Comparison of ENCODE assay signal across 17 mouse cellular contexts in genomic region chr6:37297744-37298482, GRCm38 (mm10). TPM values are rescaled to one million over a fixed set of nuclear protein-coding genes. Genes with fewer than 3 reads are reported as not detected.
DNase-seq lines count a peak whose midpoint lies in the region; ATAC-seq and TF ChIP-seq lines count a peak whose summit lies in the region.
"Had no signal": no experiment of that assay in that cellular context is flagged by ENCODE, and none has a peak within 500 bp of the region (broad histone marks: within the 10 kb centered on the region; RNA-seq: fewer than 3 reads in every experiment).

No protein-coding gene starts in this region.

- no peak for ATAC-seq in forebrain, embryonic 16.5 days
- no peak for ATAC-seq in midbrain, postnatal 0 days (ENCODE audit: low FRiP score)
- no peak for ATAC-seq in heart, embryonic 12.5 days (ENCODE audit: insufficient number of reproducible peaks, low FRiP score)
- ATAC-seq in monocyte, adult 5-6 weeks (replicated peaks; ENCODE audit: insufficient number of reproducible peaks, low FRiP score, low TSS enrichment, poor library complexity, severe bottlenecking) = no peak

- H3K4me2 ChIP-seq in forebrain, embryonic 16.5 days (ENCODE audit: low read length) = peak overlapping the region; percentile 85
- H3K4me2 ChIP-seq in midbrain, postnatal 0 days (ENCODE audit: low read depth, low read length, poor library complexity, severe bottlenecking) = peak overlapping the region; percentile 83
- no peak overlapping the region for H3K4me2 ChIP-seq in heart, embryonic 12.5 days
- H3K4me2 ChIP-seq: liver, embryonic 13.5 days had no signal

- WGBS in forebrain, embryonic 16.5 days = 40% methylated on average over 8 of the region's 8 CpGs
- WGBS in midbrain, postnatal 0 days = 30% methylated on average over 8 of the region's 8 CpGs
- WGBS in heart, embryonic 12.5 days = 39% methylated on average over 8 of the region's 8 CpGs

- no peaks in the 10 kb centered on the region for H3K36me3 ChIP-seq in forebrain, embryonic 16.5 days (ENCODE audit: control insufficient read depth, insufficient read depth)
- no peaks in the 10 kb centered on the region for H3K36me3 ChIP-seq in midbrain, postnatal 0 days (ENCODE audit: insufficient read depth, low read length)
- H3K36me3 ChIP-seq in heart, embryonic 12.5 days = no peaks in the 10 kb centered on the region
- H3K36me3 ChIP-seq: embryonic facial prominence, embryonic 15.5 days; G1E; liver, embryonic 13.5 days had no signal

- no peak overlapping the region for H3K27ac ChIP-seq in forebrain, embryonic 16.5 days (ENCODE audit: low read length)
- H3K27ac ChIP-seq in midbrain, postnatal 0 days (ENCODE audit: low read depth, low read length) = no peak overlapping the region
- H3K27ac ChIP-seq in heart, embryonic 12.5 days (ENCODE audit: poor library complexity, severe bottlenecking) = no peak overlapping the region
- H3K27ac ChIP-seq: embryonic facial prominence, embryonic 15.5 days; liver, embryonic 13.5 days; macrophage had no signal

- no peak for TF ChIP-seq CTCF in midbrain, postnatal 0 days (IDR thresholded peaks at IDR 0.05)

- peak; percentile 16 for DNase-seq in cerebellum, adult 11-12 months
- DNase-seq in cerebellum, postnatal 4 days (ENCODE audit: low spot score in 2 of 2) = no peak
- peak; percentile 51 to 56 for DNase-seq in left cerebral cortex, adult 18-20 months (ENCODE audit: low spot score in 2 of 2)
- no peak for DNase-seq in left cerebral cortex, adult 9 months (ENCODE audit: low spot score in 2 of 2)
- peak; percentile 51 for DNase-seq in midbrain, postnatal 0 days (ENCODE audit: low spot score)
- DNase-seq: gastrocnemius, postnatal 10 days; heart, postnatal 14 days; kidney, postnatal 10 days; liver, embryonic 13.5 days; thymus, postnatal 4 days had no signal

- H3K27me3 ChIP-seq in forebrain, embryonic 16.5 days (replicated peaks; ENCODE audit: control insufficient read depth, insufficient read depth, low read length) = 0 out of 2 replicates have a peak, but pooled peaks cover 2% of the 10 kb centered on the region
- H3K27me3 ChIP-seq in midbrain, postnatal 0 days (ENCODE audit: insufficient read depth, low read length) = 0 out of 2 replicates have a peak, but pooled peaks cover 3% of the 10 kb centered on the region
- H3K27me3 ChIP-seq in heart, embryonic 12.5 days (replicated peaks) = peaks cover 52% of the 10 kb centered on the region

- peak overlapping the region; percentile 83 for H3K4me3 ChIP-seq in forebrain, embryonic 16.5 days (replicated peaks; ENCODE audit: low read length)
- peak overlapping the region; percentile 89 for H3K4me3 ChIP-seq in midbrain, postnatal 0 days (ENCODE audit: low read depth, low read length)
- no peak overlapping the region for H3K4me3 ChIP-seq in heart, embryonic 12.5 days
- H3K4me3 ChIP-seq: liver, embryonic 13.5 days had no signal

- no peaks in the 10 kb centered on the region for H3K9me3 ChIP-seq in forebrain, embryonic 16.5 days (ENCODE audit: control insufficient read depth, low read length)
- no peaks in the 10 kb centered on the region for H3K9me3 ChIP-seq in midbrain, postnatal 0 days (ENCODE audit: low read length)
- H3K9me3 ChIP-seq in heart, embryonic 12.5 days (replicated peaks) = no peaks in the 10 kb centered on the region
- H3K9me3 ChIP-seq: embryonic facial prominence, embryonic 15.5 days; liver, embryonic 13.5 days had no signal

- H3K9ac ChIP-seq in forebrain, embryonic 16.5 days (replicated peaks; ENCODE audit: low read depth, low read length) = peak overlapping the region; percentile 42
- peak overlapping the region; percentile 82; the same call in 1 of the 2 replicates for H3K9ac ChIP-seq in midbrain, postnatal 0 days (replicated peaks; ENCODE audit: low read length, poor library complexity, severe bottlenecking)
- no peak overlapping the region for H3K9ac ChIP-seq in heart, embryonic 12.5 days
- H3K9ac ChIP-seq: embryonic facial prominence, embryonic 15.5 days; liver, embryonic 13.5 days had no signal

- peaks cover 29% of the 10 kb centered on the region for H3K4me1 ChIP-seq in forebrain, embryonic 16.5 days (replicated peaks; ENCODE audit: control insufficient read depth, insufficient read depth, low read length)
- peaks cover 20% of the 10 kb centered on the region for H3K4me1 ChIP-seq in midbrain, postnatal 0 days (ENCODE audit: insufficient read depth, low read length)
- H3K4me1 ChIP-seq in heart, embryonic 12.5 days (replicated peaks) = peaks cover 22% of the 10 kb centered on the region

RNA-seq across cellular contexts. Expression of gene Dgki, which starts 2.1 kb away (rescaled TPM):
- 10 to 100 TPM; 84.9 to 85.1 TPM for total RNA-seq in left cerebral cortex, adult 18-20 months (2021)
- 9.6 and 10.5 TPM in 2 replicates for polyA plus RNA-seq in forebrain, embryonic 16.5 days (2015; fragmentation: Nextera tagmentation; extraction: Ambion mirVana)
- total RNA-seq in midbrain, postnatal 0 days (2014; rRNA removed) = 26.9 and 32.4 TPM in 2 replicates
- 3.3 and 4.6 TPM in 2 replicates for polyA plus RNA-seq in midbrain, postnatal 0 days (2015; fragmentation: Nextera tagmentation; extraction: Ambion mirVana)
- polyA plus RNA-seq in heart, embryonic 12.5 days (2016; fragmentation: Nextera tagmentation; extraction: Ambion mirVana) = 0.84 and 0.86 TPM in 2 replicates
- 0.32 TPM in 1 of 3 replicates, not detected in the others for total RNA-seq in monocyte, adult 5-6 weeks (2017)
- total RNA-seq: neutrophil, adult 5-6 weeks had no signal
- polyA plus RNA-seq: G1E had no signal

Comparison
In these comparisons a context has a peak if more than half of its experiments do, and no peak if none do; other contexts are left out.
1. DNase-seq: peak in cerebellum, adult 11-12 months (single experiment), left cerebral cortex, adult 18-20 months (2 of 2) and midbrain, postnatal 0 days (single experiment); none in cerebellum, postnatal 4 days (0 of 2) and left cerebral cortex, adult 9 months (0 of 2).
2. RNA of gene Dgki, which starts 2.1 kb away (total RNA-seq): 84.9 to 85.1 TPM in left cerebral cortex, adult 18-20 months and 26.9 to 32.4 TPM in midbrain, postnatal 0 days; 0.32 TPM in monocyte, adult 5-6 weeks; every median in the first group is over 10 times any median in the second.